Mouse (Mus musculus) spleen, adult 12 weeks (tissue): ENCODE measurements around the gene Zbtb34.

ENCODE experiments used
- DNase-seq: peaks from one replicate; pipeline ENCODE4 v3.0.0; 2022; ENCODE audit warnings: low spot score

The Zbtb34 gene

DNA sequence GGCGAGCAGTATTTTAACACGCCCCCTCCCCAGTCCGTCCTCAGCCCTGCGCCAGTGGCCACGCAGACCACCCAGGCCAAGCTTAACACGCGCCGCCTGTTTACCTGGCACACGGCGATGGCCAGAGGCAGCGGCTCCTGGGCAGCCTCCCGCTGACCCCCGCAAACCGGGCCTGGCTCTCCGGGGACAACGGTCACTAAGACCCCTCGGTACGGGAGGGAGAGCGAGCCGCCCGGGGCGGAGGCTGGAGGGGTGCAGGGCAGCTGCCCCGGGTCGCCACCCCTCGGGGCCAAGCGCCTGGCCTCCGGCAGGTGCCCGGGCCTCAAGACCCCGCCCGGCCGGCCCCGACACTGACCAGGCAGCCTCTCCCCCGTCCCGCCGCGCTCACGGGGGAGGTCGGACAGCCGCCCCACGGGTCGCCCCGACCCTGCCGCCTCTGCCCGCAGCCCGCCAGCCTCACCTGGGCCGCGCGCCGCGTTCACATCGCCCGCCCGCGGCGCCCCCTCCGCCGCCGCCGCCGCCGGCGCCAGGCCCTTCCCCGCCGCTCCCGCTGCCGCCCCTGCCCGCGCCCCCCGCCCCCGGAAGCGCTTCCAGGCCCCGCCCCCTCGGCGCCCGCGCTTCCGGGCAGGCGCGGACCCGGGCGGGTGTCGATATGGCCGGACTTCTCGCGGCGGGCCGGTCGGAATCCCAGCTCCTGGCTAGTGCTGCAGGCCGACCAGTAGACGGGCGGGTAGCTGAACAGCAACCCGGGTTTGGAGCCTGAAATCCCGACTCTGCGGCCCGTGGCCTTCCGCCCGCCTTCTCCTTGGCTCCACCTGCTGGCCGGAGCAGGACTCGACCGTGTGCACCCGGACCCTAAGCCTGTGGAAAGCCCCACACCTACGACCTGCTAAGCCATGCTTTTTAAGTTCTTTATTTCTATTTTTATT is at the start of gene Zbtb34:
Gene Zbtb34 (minus strand): TSS at position 554 of the 929 bp plus-strand sequence.
- DNase-seq, result peak; percentile 60

DNA sequence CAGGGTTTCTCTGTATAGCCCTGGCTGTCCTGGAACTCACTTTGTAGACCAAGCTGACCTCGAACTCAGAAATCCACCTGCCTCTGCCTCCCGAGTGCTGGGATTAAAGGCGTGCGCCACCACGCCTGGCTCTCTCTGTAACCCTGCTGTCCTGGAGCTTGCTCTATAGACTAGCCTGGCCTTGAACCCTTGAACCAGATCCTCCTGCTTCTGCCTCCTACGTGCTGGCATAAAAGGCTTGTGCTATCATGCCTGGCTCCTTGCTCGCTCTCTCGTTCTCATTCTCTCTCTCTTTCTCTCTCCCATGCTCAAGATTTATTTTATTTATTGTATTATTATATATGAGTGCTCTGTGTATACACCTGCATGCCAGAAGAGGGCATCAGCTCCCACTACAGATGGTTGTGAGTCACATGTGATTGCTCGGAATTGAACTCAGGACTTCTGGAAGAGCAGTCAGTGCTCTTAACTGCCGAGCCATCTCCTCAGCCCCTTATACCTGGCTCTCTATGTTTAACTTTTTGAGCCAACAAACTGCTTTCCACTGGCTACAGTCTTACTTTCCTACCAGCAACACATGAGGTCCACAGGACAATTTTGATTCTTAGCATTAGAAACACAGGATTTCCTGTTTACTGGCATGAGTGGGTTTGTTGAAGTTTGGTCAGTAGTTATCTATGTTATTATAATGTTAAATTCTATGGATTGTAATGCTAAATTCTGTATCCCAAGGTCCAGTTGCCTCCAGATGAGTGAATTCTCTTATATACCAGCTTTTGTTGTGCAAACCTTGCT is 47.0 kb upstream of the Zbtb34 start:
- no peak for DNase-seq

DNA sequence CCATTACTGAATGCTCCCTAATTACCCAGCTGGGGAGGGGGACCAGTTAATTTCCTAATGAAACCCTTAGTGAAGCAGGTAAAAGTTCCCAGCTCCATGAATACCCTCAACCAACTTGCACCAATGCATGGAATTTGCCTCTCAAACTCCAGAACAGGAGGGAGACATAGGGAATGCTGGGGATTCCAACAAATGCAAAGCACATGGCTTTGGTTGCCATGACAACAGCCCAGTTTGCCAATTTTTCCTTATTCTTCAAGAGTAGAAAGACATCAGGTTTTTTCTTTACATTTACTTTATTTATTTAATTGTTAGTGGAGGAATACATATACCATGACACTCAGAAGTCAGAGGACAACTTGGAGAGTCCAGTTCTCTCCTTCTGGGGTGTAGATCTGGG is 44.8 kb upstream of the Zbtb34 start:
- no peak for DNase-seq

GRCm38 (mm10) chr2:33468466-33469097 is 37.5 kb upstream of the Zbtb34 start, which contains the start of gene Zbtb43:
Zbtb43 (minus strand) TSS chr2:33468559.
- peak; percentile 92 for DNase-seq

DNA sequence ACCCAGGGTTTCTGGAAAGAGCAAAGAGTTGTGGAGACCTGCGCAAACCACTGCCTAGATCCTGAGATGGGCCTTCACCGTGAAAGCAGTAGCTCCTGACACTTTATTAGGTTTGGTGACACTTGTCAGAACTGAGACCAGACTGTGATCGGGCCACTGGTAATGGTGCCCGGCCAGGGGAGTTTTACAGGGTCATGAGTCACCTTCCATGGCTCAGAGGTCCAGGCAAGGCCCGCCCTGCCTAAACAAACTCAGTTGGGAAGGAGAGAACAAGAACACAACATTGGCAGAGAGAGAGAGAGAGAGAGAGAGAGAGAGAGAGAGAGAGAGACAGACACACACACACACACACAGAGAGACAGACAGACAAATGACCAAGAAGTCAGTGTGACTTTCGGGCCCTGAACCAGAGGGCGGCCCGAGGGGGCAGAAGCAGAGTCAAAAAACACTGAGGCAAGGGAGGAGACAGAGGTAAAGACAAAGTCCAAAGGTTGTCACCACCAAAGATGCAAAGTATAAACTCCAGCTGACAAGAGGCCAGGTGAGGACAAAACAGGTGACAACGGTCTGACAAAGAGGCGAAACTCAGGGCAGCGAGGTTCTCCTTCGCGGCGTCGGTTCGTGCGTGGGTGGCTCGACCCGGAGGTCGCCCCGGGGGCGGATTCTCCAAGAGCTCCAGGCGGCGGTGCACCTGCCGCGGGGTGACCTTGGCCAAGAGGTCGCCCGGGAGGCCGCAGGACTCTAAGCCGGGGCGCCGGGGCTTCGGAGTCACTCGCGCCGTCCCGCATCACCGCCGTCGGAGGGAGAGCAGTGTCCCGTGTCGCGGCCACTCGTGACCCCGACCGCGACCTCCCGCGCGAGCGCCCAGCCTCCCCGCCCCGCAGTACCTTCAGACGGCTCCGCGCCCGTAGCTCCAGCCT is 36.7 kb upstream of the Zbtb34 start:
- peak; percentile 15 for DNase-seq

GRCm38 (mm10) chr2:33465966-33466365 is 34.8 kb upstream of the Zbtb34 start:
- DNase-seq, result no peak

DNA sequence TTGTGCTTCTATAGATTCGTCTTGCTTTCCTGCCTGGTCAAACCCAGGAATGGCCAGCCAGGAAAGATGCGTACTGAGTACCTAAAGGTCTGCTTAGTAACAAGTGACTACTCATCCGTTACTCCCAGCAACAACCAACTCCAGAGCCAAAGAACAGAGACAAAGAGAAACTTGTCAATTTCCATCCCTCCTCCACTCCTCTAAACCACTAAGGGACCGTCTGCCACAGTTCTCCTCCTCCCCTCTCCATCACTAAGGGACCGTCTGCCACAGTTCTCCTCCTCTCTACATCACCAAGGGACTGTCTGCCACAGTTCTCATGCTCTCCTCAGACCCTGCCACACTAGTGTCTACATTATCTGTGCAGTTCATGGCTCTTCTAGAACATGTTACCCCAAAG is 34.1 kb upstream of the Zbtb34 start:
- DNase-seq, result no peak

DNA sequence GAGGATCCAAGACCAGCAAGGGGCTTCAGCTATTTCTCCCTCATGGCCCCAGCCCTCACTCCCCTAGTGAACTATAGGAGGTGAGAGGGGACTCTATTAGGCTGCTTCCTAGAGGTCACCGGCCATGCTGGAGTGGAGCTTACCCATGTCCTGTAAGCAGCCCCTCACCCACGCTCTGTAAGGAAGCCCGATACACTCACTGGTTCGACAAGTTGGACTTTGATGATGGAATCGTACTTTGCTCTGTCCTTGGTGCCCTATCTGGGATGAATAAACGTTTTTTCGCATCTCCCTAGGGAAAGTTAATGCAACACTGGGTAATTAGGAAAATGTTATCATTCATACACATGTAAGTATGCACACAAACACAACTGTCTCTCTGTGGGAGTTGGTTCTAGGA is 30.9 kb upstream of the Zbtb34 start:
- DNase-seq, result no peak

DNA sequence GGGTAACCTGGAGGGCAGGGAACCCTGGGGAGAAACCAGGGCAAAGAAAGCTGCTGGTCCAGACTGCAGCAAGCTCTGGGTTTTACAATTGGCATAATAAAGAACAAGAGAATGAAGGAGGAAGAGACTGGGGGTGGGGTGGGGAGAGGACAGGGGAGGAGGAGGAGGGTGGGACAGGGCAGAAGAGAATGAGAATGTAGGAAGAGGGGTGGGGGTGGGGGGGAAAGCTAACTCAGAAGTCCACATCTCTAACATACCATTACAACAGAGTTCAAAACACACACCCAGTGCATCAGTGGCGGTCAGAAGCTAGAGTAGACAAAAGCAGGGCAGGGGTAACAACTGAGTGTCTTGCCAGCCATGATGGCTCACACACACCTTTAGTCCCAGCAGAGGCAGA is 29.9 kb upstream of the Zbtb34 start:
- DNase-seq, result no peak

DNA sequence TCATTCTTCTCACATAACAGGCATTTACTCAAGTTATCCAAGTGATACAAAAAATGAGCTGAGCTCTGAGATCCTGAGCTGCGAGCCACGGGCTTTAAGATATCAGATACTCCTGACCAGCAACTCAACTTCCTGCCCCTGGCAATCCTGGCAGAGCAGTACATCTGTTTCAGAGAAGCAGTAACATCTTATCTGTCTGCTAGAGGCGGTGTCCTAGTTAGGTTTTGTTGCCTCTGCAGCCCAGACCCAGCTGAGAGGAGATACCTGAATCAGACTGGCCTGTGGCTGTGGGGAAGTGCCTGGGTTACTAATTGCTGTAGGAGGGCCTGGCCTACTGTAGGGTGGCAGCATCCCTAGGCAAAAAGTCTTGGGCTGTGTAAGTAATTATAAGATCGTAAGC is 28.5 kb upstream of the Zbtb34 start:
- DNase-seq, result no peak

DNA sequence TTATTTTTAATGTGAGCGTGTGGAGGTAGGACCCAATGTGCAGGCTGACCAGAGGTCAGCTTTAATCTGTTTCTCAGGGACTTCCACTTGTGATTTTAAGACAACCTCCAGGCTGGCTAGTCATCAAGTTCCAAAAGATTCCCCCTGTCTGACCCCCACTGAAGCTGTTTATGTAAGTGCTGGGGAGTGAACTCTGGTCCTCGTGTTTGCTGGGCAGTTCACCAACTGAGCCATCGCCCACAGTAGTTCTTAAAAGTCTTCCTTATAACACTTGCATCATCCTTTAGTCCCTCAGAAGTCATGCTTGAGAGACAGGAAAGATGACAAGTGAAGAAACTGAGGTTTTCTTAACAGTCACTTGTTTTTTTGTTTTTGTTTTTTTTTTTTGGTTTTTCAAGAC is 25.6 kb upstream of the Zbtb34 start:
- no peak for DNase-seq

DNA sequence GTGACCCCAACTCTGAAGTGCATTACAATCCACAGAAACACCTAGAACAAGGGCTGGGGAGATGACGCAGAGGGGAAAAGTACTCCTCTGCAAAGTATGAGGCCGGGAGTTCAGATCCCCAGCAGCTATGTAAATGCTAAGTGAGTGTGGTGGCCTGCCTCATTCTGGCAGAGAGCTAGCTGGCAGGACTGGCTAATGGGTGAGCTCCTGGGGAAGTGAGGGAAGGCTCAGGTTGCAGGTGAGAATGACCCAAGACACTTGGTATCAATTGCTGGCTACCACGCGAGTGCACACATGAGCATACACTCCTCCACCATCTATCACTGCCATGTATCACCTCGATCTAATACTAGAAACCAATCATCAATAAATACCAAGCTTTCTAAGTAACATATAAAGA is 25.1 kb upstream of the Zbtb34 start:
- DNase-seq, result no peak

- no peak for DNase-seq
These were observed 24.2 kb upstream of the Zbtb34 start for GRCm38 (mm10) chr2:33455350-33455749.

DNA sequence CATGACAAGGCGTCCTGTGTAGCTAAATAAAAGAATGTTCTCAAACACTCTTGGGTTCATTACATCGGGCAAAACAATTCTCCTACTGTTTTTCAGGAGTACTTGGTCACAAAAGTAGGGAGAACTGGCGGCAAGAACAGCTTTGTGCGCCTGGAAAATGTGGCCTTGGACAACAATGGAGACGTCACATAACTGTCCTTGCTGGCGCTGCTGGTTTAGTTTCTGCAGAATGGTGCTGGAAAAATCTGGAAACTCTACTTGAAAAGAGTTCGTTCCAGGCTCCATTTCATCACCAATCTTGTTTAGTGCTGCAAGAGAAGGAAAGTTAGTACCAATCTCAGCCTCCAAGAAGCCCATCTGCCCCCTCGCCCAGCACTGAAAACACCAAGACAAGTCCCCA is 23.7 kb upstream of the Zbtb34 start:
- no peak for DNase-seq

DNA sequence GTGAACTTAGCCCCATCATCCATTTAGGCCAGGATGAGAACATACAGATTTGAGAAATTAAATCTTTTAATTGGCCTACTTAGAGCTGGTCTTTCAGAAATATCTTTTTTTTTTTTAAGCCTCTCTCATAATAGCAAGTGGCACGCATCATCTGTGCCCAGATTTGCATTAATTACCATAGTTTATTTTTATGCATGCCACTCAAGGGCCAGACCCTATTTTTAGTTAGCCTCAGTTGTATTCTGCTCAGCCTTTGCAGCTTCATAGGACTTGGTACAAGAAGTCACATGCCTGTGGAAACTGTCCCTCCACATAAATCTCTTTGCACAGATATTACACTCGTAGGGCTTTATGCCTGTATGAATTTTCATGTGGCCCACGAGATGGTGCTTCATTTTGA is 22.4 kb upstream of the Zbtb34 start:
- no peak for DNase-seq

GRCm38 (mm10) chr2:33452721-33453120 is 21.6 kb upstream of the Zbtb34 start:
- no peak for DNase-seq

- DNase-seq, result no peak
These were observed 21.0 kb upstream of the Zbtb34 start for GRCm38 (mm10) chr2:33452140-33452539.

DNA sequence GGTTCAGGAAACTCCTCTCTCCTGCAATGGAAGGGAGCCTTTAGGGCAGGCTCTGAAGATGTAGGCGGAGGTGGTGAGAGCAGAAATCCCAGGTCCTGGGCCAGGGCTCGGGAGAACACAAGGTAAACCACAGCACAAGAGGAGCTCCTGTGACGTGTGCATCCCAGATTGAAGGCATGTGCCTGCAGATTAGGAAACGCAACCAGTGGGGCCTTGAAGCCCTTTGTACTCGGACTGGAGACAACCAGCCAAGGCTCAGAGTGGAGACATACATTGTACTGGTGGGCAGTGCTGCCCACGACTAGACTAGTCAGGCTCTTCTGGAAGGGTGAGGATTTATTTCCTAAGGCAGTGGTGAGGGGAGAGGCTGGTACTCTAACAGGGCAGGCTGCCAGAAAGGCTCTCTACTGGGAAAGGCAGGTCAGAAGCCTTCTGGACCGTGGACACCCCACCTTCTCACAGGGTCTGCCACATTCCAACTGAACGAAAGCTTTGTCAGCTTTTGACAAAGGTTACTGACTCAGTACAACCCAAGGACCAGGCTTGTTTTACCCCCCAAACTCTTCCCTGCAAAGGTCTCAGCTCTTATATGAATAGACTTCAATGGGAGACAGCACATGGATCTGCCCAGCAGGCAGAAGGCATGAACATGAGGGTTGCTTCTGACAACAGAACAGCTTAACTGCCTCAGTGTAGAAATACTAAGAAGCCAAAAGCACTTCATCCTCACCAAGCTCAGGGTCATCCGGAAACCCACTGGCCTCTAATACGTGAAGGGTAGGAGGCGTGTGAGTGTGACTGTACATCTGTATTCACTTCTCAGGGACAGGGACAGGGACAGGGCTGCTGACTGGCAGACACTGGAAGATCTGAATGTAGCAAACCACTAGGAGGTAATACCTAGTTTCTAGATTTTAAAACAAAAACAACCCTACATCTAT is 20.2 kb upstream of the Zbtb34 start:
- DNase-seq, result no peak

- no peak for DNase-seq
These were observed 18.2 kb upstream of the Zbtb34 start for GRCm38 (mm10) chr2:33449119-33449873.

DNA sequence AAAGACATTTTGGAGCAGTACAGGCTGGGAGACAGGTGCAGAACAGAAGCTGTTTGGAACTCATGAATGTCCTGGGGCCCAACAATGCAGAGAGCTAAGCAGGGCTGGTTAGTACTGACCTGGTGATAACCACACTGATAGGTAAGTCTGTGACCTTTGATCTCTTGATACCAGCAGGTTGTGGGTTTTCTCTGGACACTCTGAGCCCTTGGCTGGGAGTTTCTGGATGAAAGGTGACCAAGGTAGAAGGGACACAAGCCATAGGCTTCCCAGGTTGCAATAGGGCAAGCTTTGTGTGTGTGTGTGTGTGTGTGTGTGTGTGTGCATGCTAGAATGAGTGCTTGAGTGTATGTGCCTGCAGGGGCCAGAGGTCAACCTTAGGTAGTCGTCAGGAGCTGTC is 15.7 kb upstream of the Zbtb34 start:
- no peak for DNase-seq
